Mouse (Mus musculus) embryonic facial prominence, embryonic 11.5 days (tissue): ENCODE results near the gene Ralgps2. TPM values are rescaled to one million over a fixed set of nuclear protein-coding genes. Genes with fewer than 3 reads are reported as not detected.

Experiments
- ATAC-seq: fragments of 200-750 bp; cut with Nextera tagmentation; replicated peaks from 2 replicates; pipeline ENCODE4 v1.8.0; 2017; ENCODE audit warnings: low read depth; ENCODE audit not compliant: insufficient number of reproducible peaks, low FRiP score, low TSS enrichment
- DNase-seq: peaks from one replicate; pipeline ENCODE4 v3.0.0-alpha.2; 2015; ENCODE audit warnings: low spot score
- H3K27ac ChIP-seq: fragments of 300-500 bp; sonication (generic); replicated peaks from 2 replicates; pipeline ENCODE4 v1.5.1; 2014; ENCODE audit warnings: mild to moderate bottlenecking, low read depth, low read length, control low read depth
- H3K27me3 ChIP-seq: fragments of 300-500 bp; sonication (generic); 2 replicates; pipeline ENCODE4 v1.6.1; 2014; ENCODE audit warnings: mild to moderate bottlenecking, low read length, moderate library complexity, mixed read lengths; ENCODE audit not compliant: control insufficient read depth, insufficient read depth
- H3K36me3 ChIP-seq: fragments of 300-500 bp; sonication (generic); replicated peaks from 2 replicates; pipeline ENCODE4 v1.6.1; 2014; ENCODE audit warnings: low read depth, mild to moderate bottlenecking, low read length, moderate library complexity, mixed read lengths; ENCODE audit not compliant: control insufficient read depth, insufficient read depth
- H3K4me1 ChIP-seq: fragments of 300-500 bp; sonication (generic); 2 replicates; pipeline ENCODE4 v1.6.1; 2014; ENCODE audit warnings: low read length, mixed read lengths; ENCODE audit not compliant: control insufficient read depth, insufficient read depth
- H3K4me2 ChIP-seq: fragments of 300-500 bp; sonication (generic); 2 replicates; pipeline ENCODE4 v1.6.1; 2014; ENCODE audit warnings: low read depth, mild to moderate bottlenecking, control low read depth, low read length, moderate library complexity
- H3K4me3 ChIP-seq: fragments of 300-500 bp; sonication (generic); 2 replicates; pipeline ENCODE4 v1.5.1; 2014; ENCODE audit warnings: low read depth, low read length, control low read depth
- H3K9ac ChIP-seq: fragments of 300-500 bp; sonication (generic); replicated peaks from 2 replicates; pipeline ENCODE4 v1.6.1; 2014; ENCODE audit warnings: mild to moderate bottlenecking, control low read depth, low read length
- H3K9me3 ChIP-seq: fragments of 300-500 bp; sonication (generic); replicated peaks from 2 replicates; pipeline ENCODE4 v1.6.1; 2016; ENCODE audit warnings: mild to moderate bottlenecking, low read length, inconsistent platforms, mixed read lengths; ENCODE audit not compliant: control insufficient read depth
- WGBS: fragments of 180-500 bp; shearing (Covaris S2); extraction: QIAGEN DNeasy Blood & Tissue Kit; methylation state at CpG from one replicate; pipeline ENCODE4 v1.1.7; 2014; 5-methylcytosine and 5-hydroxymethylcytosine counted together
- polyA plus RNA-seq: library from polyadenylated mRNA; unstranded; fragments of >200 nt; fragmentation: Nextera tagmentation; extraction: Ambion mirVana; gene quantifications from 2 replicates; pipeline ENCODE4 v1.2.1, GENCODE M21; 2014

Ralgps2 gene
- polyA plus RNA-seq, 1 experiment from 2014 or later, result 76.1 TPM

- 94% methylated on average over 4 of the region's 4 CpGs for WGBS
- Histone ChIP-seq H3K9me3 (no peaks in the 10 kb centered on the region), H3K27ac (no peak overlapping the region), H3K4me2 (no peak overlapping the region), H3K27me3 (no peaks in the 10 kb centered on the region), H3K36me3 (no peaks in the 10 kb centered on the region), H3K4me3 (no peak overlapping the region), H3K4me1 (no peaks in the 10 kb centered on the region), H3K9ac (no peak overlapping the region)
- ATAC-seq (no peak), DNase-seq (no peak)
These were observed 30.2 kb downstream of the Ralgps2 start for GRCm38 (mm10) chr1:156909265-156909664.

GRCm38 (mm10) chr1:156905660-156906059, 33.8 kb downstream of the Ralgps2 start:
- no peaks in the 10 kb centered on the region for H3K36me3 ChIP-seq
- H3K9ac ChIP-seq, result no peak overlapping the region
- WGBS, result 76% methylated on average over 2 of the region's 2 CpGs
- no peak overlapping the region for H3K4me2 ChIP-seq
- no peak for ATAC-seq
- H3K4me3 ChIP-seq, result no peak overlapping the region
- DNase-seq, result no peak
- H3K27me3 ChIP-seq, result no peaks in the 10 kb centered on the region
- no peak overlapping the region for H3K27ac ChIP-seq
- H3K9me3 ChIP-seq, result no peaks in the 10 kb centered on the region
- H3K4me1 ChIP-seq, result no peaks in the 10 kb centered on the region

- 94% methylated on average over 3 of the region's 3 CpGs for WGBS
- no peak for ATAC-seq
- Histone ChIP-seq H3K27me3 (no peaks in the 10 kb centered on the region), H3K4me2 (no peak overlapping the region), H3K27ac (no peak overlapping the region), H3K9me3 (no peaks in the 10 kb centered on the region), H3K4me3 (no peak overlapping the region), H3K36me3 (no peaks in the 10 kb centered on the region), H3K9ac (no peak overlapping the region), H3K4me1 (no peaks in the 10 kb centered on the region)
- no peak for DNase-seq
These were observed 35.5 kb downstream of the Ralgps2 start for GRCm38 (mm10) chr1:156903899-156904298.

GRCm38 (mm10) chr1:156901689-156902088, 37.7 kb downstream of the Ralgps2 start:
- DNase-seq, result no peak
- ATAC-seq, result no peak
- H3K4me2 ChIP-seq, result no peak overlapping the region
- H3K4me1 ChIP-seq, result no peaks in the 10 kb centered on the region
- H3K9me3 ChIP-seq, result no peaks in the 10 kb centered on the region
- H3K9ac ChIP-seq, result no peak overlapping the region
- no peaks in the 10 kb centered on the region for H3K27me3 ChIP-seq
- H3K36me3 ChIP-seq, result no peaks in the 10 kb centered on the region
- 90% methylated on average over 6 of the region's 6 CpGs for WGBS
- H3K4me3 ChIP-seq, result no peak overlapping the region
- no peak overlapping the region for H3K27ac ChIP-seq

- Histone ChIP-seq H3K27me3 (no peaks in the 10 kb centered on the region), H3K9me3 (no peaks in the 10 kb centered on the region), H3K9ac (no peak overlapping the region), H3K4me2 (no peak overlapping the region), H3K36me3 (no peaks in the 10 kb centered on the region), H3K27ac (no peak overlapping the region), H3K4me3 (no peak overlapping the region), H3K4me1 (no peaks in the 10 kb centered on the region)
- ATAC-seq (no peak), DNase-seq (no peak)
- WGBS, result 90% methylated on average over 4 of the region's 4 CpGs
These were observed 47.9 kb downstream of the Ralgps2 start for GRCm38 (mm10) chr1:156891561-156891960.

- Histone ChIP-seq H3K27me3 (no peaks in the 10 kb centered on the region), H3K4me3 (no peak overlapping the region), H3K9ac (no peak overlapping the region), H3K4me1 (no peaks in the 10 kb centered on the region), H3K4me2 (no peak overlapping the region), H3K9me3 (no peaks in the 10 kb centered on the region), H3K27ac (no peak overlapping the region), H3K36me3 (no peaks in the 10 kb centered on the region)
- ATAC-seq (no peak), DNase-seq (no peak)
- WGBS, result 87% methylated on average over 4 of the region's 4 CpGs
These were observed 50.6 kb downstream of the Ralgps2 start for GRCm38 (mm10) chr1:156888830-156889229.

GRCm38 (mm10) chr1:156885879-156886278, 53.5 kb downstream of the Ralgps2 start:
- no peak overlapping the region for H3K4me3 ChIP-seq
- no peak for DNase-seq
- no peak overlapping the region for H3K4me2 ChIP-seq
- no peaks in the 10 kb centered on the region for H3K4me1 ChIP-seq
- no peak overlapping the region for H3K9ac ChIP-seq
- no peak overlapping the region for H3K27ac ChIP-seq
- ATAC-seq, result no peak
- H3K9me3 ChIP-seq, result no peaks in the 10 kb centered on the region
- H3K27me3 ChIP-seq, result no peaks in the 10 kb centered on the region
- no peaks in the 10 kb centered on the region; the same call in 1 of the 2 replicates for H3K36me3 ChIP-seq
- WGBS, result 94% methylated on average over 2 of the region's 2 CpGs

- H3K4me1 ChIP-seq, result no peaks in the 10 kb centered on the region
- no peak overlapping the region for H3K4me2 ChIP-seq
- no peak overlapping the region for H3K9ac ChIP-seq
- H3K36me3 ChIP-seq, result no peaks in the 10 kb centered on the region; the same call in 1 of the 2 replicates
- no peaks in the 10 kb centered on the region for H3K27me3 ChIP-seq
- ATAC-seq (no peak), DNase-seq (no peak)
- WGBS, result 91% methylated on average over 2 of the region's 2 CpGs
- H3K4me3 ChIP-seq, result no peak overlapping the region
- no peaks in the 10 kb centered on the region for H3K9me3 ChIP-seq
- no peak overlapping the region for H3K27ac ChIP-seq
These were observed 54.6 kb downstream of the Ralgps2 start for GRCm38 (mm10) chr1:156884782-156885181.
